In the genomic region with DNA sequence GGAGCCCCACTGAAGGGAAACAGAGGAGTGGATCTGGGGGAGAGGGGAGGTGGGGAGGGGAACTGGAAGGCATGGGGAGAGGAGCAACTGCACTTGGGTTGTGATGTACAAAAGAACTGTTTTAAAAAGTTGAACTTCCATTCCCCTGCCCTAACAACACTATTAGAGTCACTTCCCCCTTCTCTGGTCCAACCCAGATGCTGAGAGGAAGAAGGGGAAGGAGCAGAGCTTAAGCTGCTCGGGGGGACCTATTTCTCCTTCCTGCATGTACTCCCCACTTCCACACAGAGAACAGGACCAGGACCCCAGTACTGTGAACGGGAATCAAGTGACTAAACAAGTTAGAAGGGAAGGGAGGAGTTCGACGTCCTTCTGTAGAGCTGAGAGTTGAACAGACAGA, we compare ENCODE assay signal across 23 mouse cellular contexts. TPM values are rescaled to one million over a fixed set of nuclear protein-coding genes. Genes with fewer than 3 reads are reported as not detected.
DNase-seq lines count a peak whose midpoint lies in the region; ATAC-seq and TF ChIP-seq lines count a peak whose summit lies in the region.
"Had no signal": no experiment of that assay in that cellular context is flagged by ENCODE, and none has a peak within 500 bp of the region (broad histone marks: within the 10 kb centered on the region; RNA-seq: fewer than 3 reads in every experiment).

No protein-coding gene starts in this region.

- no peaks in the 10 kb centered on the region for H3K79me2 ChIP-seq in MEL (ENCODE audit: control insufficient read depth, insufficient read depth, low read length, poor library complexity)

- no peak for TF ChIP-seq EP300 in MEL (IDR thresholded peaks at IDR 0.05; ENCODE audit: low read depth in 1 of 2, low read length in 2 of 2)

- H3K4me3 ChIP-seq in spleen, adult 2 months (ENCODE audit: extremely low read depth, insufficient read depth, insufficient read length) = no peak overlapping the region
- no peak overlapping the region for H3K4me3 ChIP-seq in MEL (ENCODE audit: control insufficient read depth in 1 of 2, insufficient read depth in 1 of 2, low read depth in 2 of 2, low read length in 2 of 2)
- H3K4me3 ChIP-seq: embryonic facial prominence, embryonic 12.5 days; forebrain, embryonic 12.5 days; heart, embryonic 13.5 days; hindbrain, embryonic 13.5 days had no signal

- peaks cover 19% of the 10 kb centered on the region; the same call in 1 of the 2 replicates for H3K4me1 ChIP-seq in spleen, adult 2 months (ENCODE audit: control insufficient read depth, insufficient read depth, insufficient read length)
- H3K4me1 ChIP-seq in MEL (ENCODE audit: control insufficient read depth in 1 of 2, insufficient read depth in 2 of 2, low read length in 2 of 2) = peaks cover 0 to 25% of the 10 kb centered on the region in 2 experiments
- H3K4me1 ChIP-seq: embryonic facial prominence, embryonic 12.5 days; forebrain, embryonic 12.5 days; hindbrain, embryonic 13.5 days had no signal

- no peaks in the 10 kb centered on the region for H3K36me3 ChIP-seq in spleen, adult 2 months (ENCODE audit: control insufficient read depth, insufficient read depth, low read length)
- peaks cover 0 to 30% of the 10 kb centered on the region in 2 experiments; a peak in 2 of 4 replicates for H3K36me3 ChIP-seq in MEL (ENCODE audit: control insufficient read depth in 1 of 2, insufficient read depth in 2 of 2, low read length in 2 of 2)
- H3K36me3 ChIP-seq: embryonic facial prominence, embryonic 12.5 days; forebrain, embryonic 12.5 days; G1E; heart, embryonic 13.5 days; hindbrain, embryonic 13.5 days had no signal

- WGBS in spleen, adult 2 months = 12% methylated on average over 4 of the region's 4 CpGs

- no peak for TF ChIP-seq RAD21 in MEL (IDR thresholded peaks at IDR 0.05; ENCODE audit: low read depth, low read length)

- H3K9ac ChIP-seq in MEL (ENCODE audit: control insufficient read depth, low read depth, low read length, poor library complexity, severe bottlenecking) = no peak overlapping the region
- H3K9ac ChIP-seq: embryonic facial prominence, embryonic 12.5 days; forebrain, embryonic 12.5 days; heart, embryonic 13.5 days; hindbrain, embryonic 13.5 days had no signal

- TF ChIP-seq POLR2A in spleen, adult 2 months (IDR thresholded peaks at IDR 0.05; ENCODE audit: low read depth, low read length) = no peak
- TF ChIP-seq POLR2A in MEL (IDR thresholded peaks at IDR 0.05; ENCODE audit: control insufficient read depth in 1 of 2, insufficient read depth in 1 of 2, low read depth in 1 of 2, low read length in 2 of 2, poor library complexity in 1 of 2) = no peak

- H3K9me3 ChIP-seq in MEL (replicated peaks; ENCODE audit: insufficient read depth, low read length) = no peaks in the 10 kb centered on the region
- H3K9me3 ChIP-seq: embryonic facial prominence, embryonic 12.5 days; forebrain, embryonic 12.5 days; G1E; heart, embryonic 13.5 days; hindbrain, embryonic 13.5 days had no signal

- H3K27me3 ChIP-seq in spleen, adult 2 months (ENCODE audit: control insufficient read depth, insufficient read depth, low read length) = no peaks in the 10 kb centered on the region
- no peaks in the 10 kb centered on the region for H3K27me3 ChIP-seq in MEL (ENCODE audit: control insufficient read depth in 1 of 2, insufficient read depth in 2 of 2, low read length in 2 of 2)
- H3K27me3 ChIP-seq: embryonic facial prominence, embryonic 12.5 days; forebrain, embryonic 12.5 days; heart, embryonic 13.5 days; hindbrain, embryonic 13.5 days; Patski had no signal

- peak; percentile 81 to 86; a peak in 3 of 4 replicates for ATAC-seq in hematopoietic stem cell, adult 5-6 weeks (replicated peaks in 1 of 2; ENCODE audit: insufficient read depth in 1 of 2, low FRiP score in 2 of 2, low TSS enrichment in 1 of 2, low read depth in 1 of 2, poor library complexity in 2 of 2, severe bottlenecking in 2 of 2)
- peak; percentile 74; the same call in 1 of the 2 replicates for ATAC-seq in neutrophil, adult 5-6 weeks (ENCODE audit: extremely low read depth, insufficient number of reproducible peaks, low FRiP score, poor library complexity, severe bottlenecking)
- ATAC-seq: activated CD4-positive, CD25-positive, alpha-beta regulatory T cell, adult 4 months; forebrain, embryonic 16.5 days; hindbrain, postnatal 0 days; Patski had no signal

- no peak for TF ChIP-seq CTCF in spleen, adult 2 months (IDR thresholded peaks at IDR 0.05; ENCODE audit: extremely low read depth, insufficient read depth, insufficient read length, insufficient replicate concordance)
- no peak for TF ChIP-seq CTCF in MEL (IDR thresholded peaks at IDR 0.05 in 2 of 3, conservative IDR thresholded peaks at IDR 0.05 in 1 of 3; ENCODE audit: control insufficient read depth in 1 of 3, insufficient read depth in 1 of 3, low read depth in 2 of 3, low read length in 3 of 3, poor library complexity in 1 of 3, severe bottlenecking in 1 of 3)

- H3K27ac ChIP-seq in spleen, adult 2 months (ENCODE audit: insufficient read depth, low read length) = peak overlapping the region; percentile 40
- H3K27ac ChIP-seq in MEL (ENCODE audit: control insufficient read depth, low read depth, low read length) = no peak overlapping the region
- H3K27ac ChIP-seq: embryonic facial prominence, embryonic 12.5 days; forebrain, embryonic 12.5 days; heart, embryonic 13.5 days; hindbrain, embryonic 13.5 days; hindbrain, postnatal 0 days had no signal

- DNase-seq in spleen, adult 2 months (ENCODE audit: low read depth in 1 of 2, low spot score in 2 of 2) = peak in 1 of 2 experiments; percentile 7
- no peak for DNase-seq in spleen, adult 18-20 months
- peak; percentile 55 for DNase-seq in MEL (ENCODE audit: low read depth, low spot score)
- DNase-seq in adrenal gland, adult (ENCODE audit: inconsistent age in 2 of 2, low spot score in 1 of 2) = no peak
- no peak for DNase-seq in retina, postnatal 1 day
- no peak for DNase-seq in right cerebral cortex, adult 2 months (ENCODE audit: low spot score in 2 of 2)
- DNase-seq: adrenal gland, adult 2 months; adrenal gland, postnatal 25 days; cerebellum, adult 8-10 months; cerebellum, postnatal 14 days; gastrocnemius, postnatal 10 days; heart, postnatal 4 days had no signal

TF ChIP-seq in MEL, 35 proteins besides CTCF, POLR2A, EP300 and RAD21:
- TF ChIP-seq ELF1 (IDR thresholded peaks at IDR 0.05; ENCODE audit: low read depth, low read length) (no peak), NRF1 (IDR thresholded peaks at IDR 0.05; ENCODE audit: insufficient read depth, low read depth, low read length, poor library complexity, severe bottlenecking) (no peak), MAZ (IDR thresholded peaks at IDR 0.05; ENCODE audit: low read depth, low read length) (no peak), ETS1 (IDR thresholded peaks at IDR 0.05; ENCODE audit: low read depth, low read length) (no peak), TBP (IDR thresholded peaks at IDR 0.05; ENCODE audit: low read depth, low read length) (no peak), ZMIZ1 (IDR thresholded peaks at IDR 0.05; ENCODE audit: low read depth, low read length) (no peak), TAL1 (IDR thresholded peaks at IDR 0.05; ENCODE audit: low read length) (no peak), CHD1 (IDR thresholded peaks at IDR 0.05; ENCODE audit: low read depth, low read length) (no peak), NELFE (IDR thresholded peaks at IDR 0.05; ENCODE audit: low read depth, low read length) (no peak), SIN3A (IDR thresholded peaks at IDR 0.05; ENCODE audit: low read length) (no peak), ZC3H11A (IDR thresholded peaks at IDR 0.05; ENCODE audit: low read depth, low read length) (no peak), ZKSCAN1 (IDR thresholded peaks at IDR 0.05; ENCODE audit: low read depth, low read length) (no peak), TCF12 (IDR thresholded peaks at IDR 0.05; ENCODE audit: low read depth, low read length) (no peak)

RNA-seq across cellular contexts. Expression of gene Abhd17c, which starts 11.9 kb away (rescaled TPM):
- polyA plus RNA-seq in spleen, adult 2 months (2012; rRNA removed) = 32.8 and 33.9 TPM in 2 replicates
- 33.5 and 34.0 TPM in 2 replicates for total RNA-seq in MEL (2012; rRNA removed)
- 10 to 100 TPM in 1 of 2 experiments, not detected in 1; 55.7 TPM for polyA plus RNA-seq in MEL (2012; ENCODE audit: insufficient read depth in 1 of 2, insufficient read length in 2 of 2, low read depth in 1 of 2, low replicate concordance in 2 of 2, missing spikeins in 1 of 2)
- 11.9 and 15.8 TPM in 2 replicates for total RNA-seq in hematopoietic stem cell, adult 5-6 weeks (2017)
- 6.6 and 8.6 TPM in 2 replicates for total RNA-seq in neutrophil, adult 5-6 weeks (2017)
